ENCODE assay signal across 7 mouse cellular contexts in genomic region chr19:23893093-23893889, GRCm38 (mm10).
A peak's percentile ranks its signal among the peaks of the same experiment; 100 is the strongest.
DNase-seq lines count a peak whose midpoint lies in the region; ATAC-seq and TF ChIP-seq lines count a peak whose summit lies in the region.

No protein-coding gene starts in this region.

- H3K4me2 ChIP-seq in embryonic facial prominence, embryonic 12.5 days (replicated peaks) = peak overlapping the region; percentile 56
- peak overlapping the region; percentile 61 for H3K4me2 ChIP-seq in limb, embryonic 12.5 days
- H3K4me2 ChIP-seq in midbrain, embryonic 14.5 days (ENCODE audit: low read length) = peak overlapping the region; percentile 54

- H3K27ac ChIP-seq in embryonic facial prominence, embryonic 12.5 days = no peak overlapping the region
- no peak overlapping the region for H3K27ac ChIP-seq in heart, adult 2 months
- no peak overlapping the region for H3K27ac ChIP-seq in kidney, adult 2 months (ENCODE audit: insufficient read depth, low read depth, low read length)
- H3K27ac ChIP-seq in limb, embryonic 12.5 days = no peak overlapping the region
- H3K27ac ChIP-seq in midbrain, embryonic 14.5 days (replicated peaks; ENCODE audit: low read depth, low read length) = no peak overlapping the region
- peak overlapping the region; percentile 84 for H3K27ac ChIP-seq in testis, adult 2 months (ENCODE audit: control insufficient read depth, insufficient read depth, low read depth, low read length)

- H3K4me1 ChIP-seq in embryonic facial prominence, embryonic 12.5 days = no peaks in the 10 kb centered on the region
- no peaks in the 10 kb centered on the region for H3K4me1 ChIP-seq in heart, adult 2 months (ENCODE audit: control insufficient read depth, insufficient read depth, low read length)
- no peaks in the 10 kb centered on the region for H3K4me1 ChIP-seq in kidney, adult 2 months (ENCODE audit: control insufficient read depth, insufficient read depth, low read length)
- peaks cover 7% of the 10 kb centered on the region; the same call in 1 of the 2 replicates for H3K4me1 ChIP-seq in limb, embryonic 12.5 days (replicated peaks)
- H3K4me1 ChIP-seq in midbrain, embryonic 14.5 days (ENCODE audit: control insufficient read depth, insufficient read depth, low read length) = 0 out of 2 replicates have a peak, but pooled peaks cover 6% of the 10 kb centered on the region
- peaks cover 21% of the 10 kb centered on the region for H3K4me1 ChIP-seq in testis, adult 2 months (ENCODE audit: control insufficient read depth, insufficient read depth, low read length)

- no peak for TF ChIP-seq POLR2A in heart, adult 2 months (IDR thresholded peaks at IDR 0.05; ENCODE audit: insufficient read depth, low read depth, low read length)
- no peak for TF ChIP-seq POLR2A in kidney, adult 2 months (IDR thresholded peaks at IDR 0.05; ENCODE audit: low read depth, low read length)
- TF ChIP-seq POLR2A in testis, adult 2 months (IDR thresholded peaks at IDR 0.05; ENCODE audit: control insufficient read depth, low read depth, low read length) = no peak

- TF ChIP-seq CTCF in heart, adult 2 months (IDR thresholded peaks at IDR 0.05) = peak; percentile 52
- TF ChIP-seq CTCF in kidney, adult 2 months (conservative IDR thresholded peaks at IDR 0.05; ENCODE audit: insufficient read depth, insufficient read length, low read depth, low read length) = no peak
- TF ChIP-seq CTCF in testis, adult 2 months (IDR thresholded peaks at IDR 0.05; ENCODE audit: control insufficient read depth, insufficient read depth, insufficient replicate concordance, low read depth, low read length) = no peak

- no peaks in the 10 kb centered on the region for H3K9me3 ChIP-seq in embryonic facial prominence, embryonic 12.5 days
- H3K9me3 ChIP-seq in limb, embryonic 12.5 days = no peaks in the 10 kb centered on the region
- no peaks in the 10 kb centered on the region for H3K9me3 ChIP-seq in midbrain, embryonic 14.5 days (ENCODE audit: control insufficient read depth, low read length)

- H3K4me3 ChIP-seq in embryonic facial prominence, embryonic 12.5 days = peak overlapping the region; percentile 44
- peak overlapping the region; percentile 38 for H3K4me3 ChIP-seq in heart, adult 2 months
- peak overlapping the region; percentile 13; the same call in 1 of the 2 replicates for H3K4me3 ChIP-seq in kidney, adult 2 months (ENCODE audit: insufficient read depth, low read depth, low read length)
- peak overlapping the region; percentile 47 for H3K4me3 ChIP-seq in limb, embryonic 12.5 days (replicated peaks)
- peak overlapping the region; percentile 34 for H3K4me3 ChIP-seq in midbrain, embryonic 14.5 days (replicated peaks; ENCODE audit: low read depth, low read length)
- H3K4me3 ChIP-seq in testis, adult 2 months (ENCODE audit: control insufficient read depth, low read depth, low read length) = peak overlapping the region; percentile 82

- H3K27me3 ChIP-seq in embryonic facial prominence, embryonic 12.5 days = peaks cover 38% of the 10 kb centered on the region
- peaks cover 12% of the 10 kb centered on the region for H3K27me3 ChIP-seq in heart, adult 2 months (ENCODE audit: control insufficient read depth, insufficient read depth, low read length)
- H3K27me3 ChIP-seq in kidney, adult 2 months (replicated peaks; ENCODE audit: control insufficient read depth, insufficient read depth, low read length) = peaks cover 4% of the 10 kb centered on the region; the same call in 1 of the 2 replicates
- peaks cover 80% of the 10 kb centered on the region for H3K27me3 ChIP-seq in limb, embryonic 12.5 days
- peaks cover 30% of the 10 kb centered on the region for H3K27me3 ChIP-seq in midbrain, embryonic 14.5 days (ENCODE audit: control insufficient read depth, insufficient read depth, low read length)
- H3K27me3 ChIP-seq in testis, adult 2 months (ENCODE audit: control insufficient read depth, insufficient read depth, low read length) = no peaks in the 10 kb centered on the region

- H3K36me3 ChIP-seq in embryonic facial prominence, embryonic 12.5 days = no peaks in the 10 kb centered on the region
- no peaks in the 10 kb centered on the region for H3K36me3 ChIP-seq in heart, adult 2 months (ENCODE audit: control insufficient read depth, insufficient read depth, low read length)
- H3K36me3 ChIP-seq in kidney, adult 2 months (ENCODE audit: control insufficient read depth, insufficient read depth, low read length) = no peaks in the 10 kb centered on the region
- H3K36me3 ChIP-seq in limb, embryonic 12.5 days = no peaks in the 10 kb centered on the region
- H3K36me3 ChIP-seq in midbrain, embryonic 14.5 days (ENCODE audit: control insufficient read depth, insufficient read depth, low read length) = peaks cover 13% of the 10 kb centered on the region
- H3K36me3 ChIP-seq in testis, adult 2 months (ENCODE audit: control insufficient read depth, insufficient read depth, low read length) = no peaks in the 10 kb centered on the region; the same call in 1 of the 2 replicates

- intact Hi-C loops in heart, adult 2 months (cut with DNase I) = no loop called here

- peak; percentile 67 for DNase-seq in adrenal gland, postnatal 14 days
- DNase-seq in heart, adult 2 months = peak; percentile 47 to 53
- DNase-seq in kidney, adult 2 months = peak; percentile 11
- peak; percentile 80 for DNase-seq in midbrain, embryonic 14.5 days

- no peak for TF ChIP-seq EP300 in heart, adult 2 months (IDR thresholded peaks at IDR 0.05; ENCODE audit: insufficient read depth, low read depth, low read length)

- peak; percentile 65 for ATAC-seq in embryonic facial prominence, embryonic 12.5 days (ENCODE audit: insufficient number of reproducible peaks, insufficient read depth, low FRiP score, low TSS enrichment)
- ATAC-seq in limb, embryonic 12.5 days (ENCODE audit: insufficient number of reproducible peaks, insufficient read depth, low FRiP score, low TSS enrichment, low read depth) = peak; percentile 72
- ATAC-seq in midbrain, embryonic 14.5 days (ENCODE audit: low FRiP score, low TSS enrichment) = peak; percentile 84

- WGBS in embryonic facial prominence, embryonic 12.5 days = 18% methylated on average over 110 of the region's 110 CpGs
- 22% methylated on average over 109 of the region's 110 CpGs for WGBS in heart, adult 2 months
- WGBS in kidney, adult 2 months = 25% methylated on average over 110 of the region's 110 CpGs
- WGBS in limb, embryonic 12.5 days = 17% methylated on average over 110 of the region's 110 CpGs
- WGBS in midbrain, embryonic 14.5 days = 20% methylated on average over 110 of the region's 110 CpGs

- H3K79me2 ChIP-seq in heart, adult 2 months (replicated peaks; ENCODE audit: control insufficient read depth, insufficient read depth, low read length) = no peaks in the 10 kb centered on the region

- peak overlapping the region; percentile 36 for H3K9ac ChIP-seq in embryonic facial prominence, embryonic 12.5 days
- H3K9ac ChIP-seq in heart, adult 2 months (ENCODE audit: low read depth, low read length) = peak overlapping the region; percentile 47
- peak overlapping the region; percentile 45 for H3K9ac ChIP-seq in limb, embryonic 12.5 days (replicated peaks)
- H3K9ac ChIP-seq in midbrain, embryonic 14.5 days (replicated peaks; ENCODE audit: low read length) = peak overlapping the region; percentile 26; the same call in 1 of the 2 replicates

Comparison
In these comparisons a context has a peak if more than half of its experiments do, and no peak if none do; other contexts are left out.
1. DNase-seq: peak in every context shown above with its lines; median percentile 80 in midbrain, embryonic 14.5 days; 67 in adrenal gland, postnatal 14 days; 50 in heart, adult 2 months; 11 in kidney, adult 2 months.
2. H3K4me3 ChIP-seq: peak in every context shown above with its lines; median percentile 82 in testis, adult 2 months; 47 in limb, embryonic 12.5 days; 44 in embryonic facial prominence, embryonic 12.5 days; 38 in heart, adult 2 months; 34 in midbrain, embryonic 14.5 days; 13 in kidney, adult 2 months.